Mouse (Mus musculus) embryonic facial prominence, embryonic 11.5 days (tissue): Measurements from ENCODE around the gene Ube2q2. TPM values are rescaled to one million over a fixed set of nuclear protein-coding genes. Genes with fewer than 3 reads are reported as not detected.

Source experiments
- ATAC-seq: fragments of 200-750 bp; cut with Nextera tagmentation; replicated peaks from 2 replicates; pipeline ENCODE4 v1.8.0; 2017; ENCODE audit warnings: low read depth; ENCODE audit not compliant: insufficient number of reproducible peaks, low FRiP score, low TSS enrichment
- DNase-seq: peaks from one replicate; pipeline ENCODE4 v3.0.0-alpha.2; 2015; ENCODE audit warnings: low spot score
- H3K27ac ChIP-seq: fragments of 300-500 bp; sonication (generic); replicated peaks from 2 replicates; pipeline ENCODE4 v1.5.1; 2014; ENCODE audit warnings: mild to moderate bottlenecking, low read depth, low read length, control low read depth
- H3K27me3 ChIP-seq: fragments of 300-500 bp; sonication (generic); 2 replicates; pipeline ENCODE4 v1.6.1; 2014; ENCODE audit warnings: mild to moderate bottlenecking, low read length, moderate library complexity, mixed read lengths; ENCODE audit not compliant: control insufficient read depth, insufficient read depth
- H3K36me3 ChIP-seq: fragments of 300-500 bp; sonication (generic); replicated peaks from 2 replicates; pipeline ENCODE4 v1.6.1; 2014; ENCODE audit warnings: low read depth, mild to moderate bottlenecking, low read length, moderate library complexity, mixed read lengths; ENCODE audit not compliant: control insufficient read depth, insufficient read depth
- H3K4me1 ChIP-seq: fragments of 300-500 bp; sonication (generic); 2 replicates; pipeline ENCODE4 v1.6.1; 2014; ENCODE audit warnings: low read length, mixed read lengths; ENCODE audit not compliant: control insufficient read depth, insufficient read depth
- H3K4me2 ChIP-seq: fragments of 300-500 bp; sonication (generic); 2 replicates; pipeline ENCODE4 v1.6.1; 2014; ENCODE audit warnings: low read depth, mild to moderate bottlenecking, control low read depth, low read length, moderate library complexity
- H3K4me3 ChIP-seq: fragments of 300-500 bp; sonication (generic); 2 replicates; pipeline ENCODE4 v1.5.1; 2014; ENCODE audit warnings: low read depth, low read length, control low read depth
- H3K9ac ChIP-seq: fragments of 300-500 bp; sonication (generic); replicated peaks from 2 replicates; pipeline ENCODE4 v1.6.1; 2014; ENCODE audit warnings: mild to moderate bottlenecking, control low read depth, low read length
- H3K9me3 ChIP-seq: fragments of 300-500 bp; sonication (generic); replicated peaks from 2 replicates; pipeline ENCODE4 v1.6.1; 2016; ENCODE audit warnings: mild to moderate bottlenecking, low read length, inconsistent platforms, mixed read lengths; ENCODE audit not compliant: control insufficient read depth
- WGBS: fragments of 180-500 bp; shearing (Covaris S2); extraction: QIAGEN DNeasy Blood & Tissue Kit; methylation state at CpG from one replicate; pipeline ENCODE4 v1.1.7; 2014; 5-methylcytosine and 5-hydroxymethylcytosine counted together
- polyA plus RNA-seq: library from polyadenylated mRNA; unstranded; fragments of >200 nt; fragmentation: Nextera tagmentation; extraction: Ambion mirVana; gene quantifications from 2 replicates; pipeline ENCODE4 v1.2.1, GENCODE M21; 2014

Gene Ube2q2
- polyA plus RNA-seq, 1 experiment from 2014 or later, result 48.0 TPM

DNA sequence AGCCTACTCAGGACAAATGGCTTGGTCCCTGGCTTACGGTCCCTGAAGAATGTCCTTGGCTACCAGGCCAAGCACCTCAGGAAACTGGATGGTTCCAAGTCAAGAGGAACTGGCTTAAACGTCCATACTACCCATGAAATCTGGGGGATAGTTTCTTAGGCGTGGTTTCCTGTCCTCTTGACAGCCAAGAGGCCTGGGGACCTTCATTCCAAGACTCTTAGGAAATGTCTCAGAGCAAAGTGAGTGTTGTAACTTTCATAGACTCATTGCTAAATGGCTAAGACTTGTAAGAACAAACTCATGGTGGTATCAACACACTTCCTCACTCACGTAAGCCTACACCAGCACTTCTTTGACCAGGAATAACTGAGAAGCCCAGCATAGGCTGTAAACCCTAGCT, 107.0 kb downstream of the Ube2q2 start:
- Histone ChIP-seq H3K4me2 (no peak overlapping the region), H3K4me1 (no peaks in the 10 kb centered on the region), H3K36me3 (no peaks in the 10 kb centered on the region), H3K9ac (no peak overlapping the region), H3K27ac (no peak overlapping the region), H3K9me3 (no peaks in the 10 kb centered on the region), H3K27me3 (no peaks in the 10 kb centered on the region), H3K4me3 (no peak overlapping the region)
- ATAC-seq (no peak), DNase-seq (no peak)
- 70% methylated on average over 4 of the region's 4 CpGs for WGBS

DNA sequence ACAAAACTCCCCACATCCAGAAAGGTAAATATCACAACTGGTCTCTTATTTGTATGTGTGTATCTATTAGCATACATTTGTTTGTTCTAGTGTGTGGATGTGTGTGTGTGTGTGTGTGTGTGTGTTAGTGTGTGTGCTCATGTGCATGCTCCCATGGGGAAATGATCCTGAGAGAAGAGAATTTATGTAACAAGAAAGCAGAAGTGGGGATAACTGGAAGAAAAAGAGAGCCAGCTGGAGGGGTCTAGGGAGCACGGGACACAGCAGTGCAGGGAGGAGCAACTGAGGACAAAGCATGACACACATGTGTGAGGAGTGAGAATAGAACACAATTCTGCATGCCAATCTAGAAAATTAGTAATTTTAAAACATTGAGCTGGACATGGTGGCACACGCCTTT, 108.5 kb downstream of the Ube2q2 start:
- no peak for ATAC-seq

More for the DNA sequence above, 108.5 kb downstream of the Ube2q2 start:
- no peaks in the 10 kb centered on the region for H3K9me3 ChIP-seq
- H3K27me3 ChIP-seq, result no peaks in the 10 kb centered on the region
- 92% methylated on average over 2 of the region's 2 CpGs for WGBS
- no peak overlapping the region for H3K4me2 ChIP-seq
- H3K4me3 ChIP-seq, result no peak overlapping the region
- DNase-seq, result no peak
- H3K36me3 ChIP-seq, result no peaks in the 10 kb centered on the region
- no peak overlapping the region for H3K27ac ChIP-seq
- H3K4me1 ChIP-seq, result no peaks in the 10 kb centered on the region
- no peak overlapping the region for H3K9ac ChIP-seq

Other genes with a start within 250 kb of the Ube2q2 start
- gene Hykk, start 231.6 kb upstream of the Ube2q2 start, polyA plus RNA-seq, result 5.8 and 6.1 TPM in 2 replicates
- gene Psma4, start 198.1 kb upstream of the Ube2q2 start, polyA plus RNA-seq, result 353 and 372 TPM in 2 replicates
- 1.1 and 1.6 TPM in 2 replicates for gene AY074887, start 197.9 kb upstream of the Ube2q2 start, polyA plus RNA-seq
- gene Chrna5, start 168.0 kb upstream of the Ube2q2 start, polyA plus RNA-seq, result 1.2 and 2.7 TPM in 2 replicates
- gene Chrna3, start 122.3 kb upstream of the Ube2q2 start, polyA plus RNA-seq, result 4.4 and 6.5 TPM in 2 replicates
- gene Chrnb4, start 100.1 kb upstream of the Ube2q2 start, polyA plus RNA-seq, result 0.79 and 1.7 TPM in 2 replicates
- 81.7 and 84.4 TPM in 2 replicates for gene Fbxo22, start 60.1 kb downstream of the Ube2q2 start, polyA plus RNA-seq
- 0.81 and 1.4 TPM in 2 replicates for gene Nrg4, start 178.0 kb downstream of the Ube2q2 start, polyA plus RNA-seq
- 0.17 and 0.40 TPM in 2 replicates for gene Tmem266, start 178.1 kb downstream of the Ube2q2 start, polyA plus RNA-seq